Mouse (Mus musculus): ENCODE measurements around the gene Pla2g4e.

The Pla2g4e gene

DNA sequence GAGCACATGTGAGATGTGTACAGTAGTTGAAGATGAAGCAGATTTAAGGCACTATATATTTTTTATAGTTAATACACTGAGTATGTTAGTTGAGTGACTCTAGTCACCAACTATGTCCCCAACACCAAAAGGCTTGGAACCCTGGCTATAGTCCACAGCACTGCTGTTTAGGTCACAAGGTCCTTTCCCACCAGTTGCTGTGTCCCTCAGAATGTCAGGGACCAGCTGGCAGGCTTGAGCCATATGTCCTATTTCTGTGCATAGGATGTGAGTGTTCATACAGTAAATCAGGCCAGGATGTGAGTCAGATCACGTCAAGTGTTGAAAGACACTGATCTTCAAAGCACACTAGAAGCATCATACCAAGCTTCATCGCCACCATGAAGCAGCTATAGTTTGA is 120.2 kb downstream of the Pla2g4e start:
- DNase-seq (ENCODE audit: low spot score in 2 of 2) = no peak

DNA sequence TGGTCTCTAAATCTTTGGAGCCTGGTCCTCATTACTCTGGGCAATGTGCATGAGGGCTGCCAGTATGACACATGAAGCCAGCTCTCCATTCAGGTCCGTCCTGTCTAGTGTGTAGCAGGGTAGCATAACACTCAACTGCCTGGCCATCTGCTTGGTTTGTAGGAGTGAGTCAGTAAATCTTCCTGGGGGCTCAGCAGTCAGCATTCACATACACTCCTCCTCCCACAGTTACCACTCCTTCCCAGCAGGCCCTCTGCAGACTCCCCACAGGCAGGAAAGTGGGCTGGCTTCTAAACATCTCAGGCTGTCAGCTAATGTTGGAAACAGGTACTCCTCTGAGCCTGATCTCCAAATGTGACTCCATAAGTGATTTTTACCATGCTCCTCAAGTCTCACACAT is 121.0 kb downstream of the Pla2g4e start:
- no peak for DNase-seq (ENCODE audit: low spot score in 2 of 2)

DNA sequence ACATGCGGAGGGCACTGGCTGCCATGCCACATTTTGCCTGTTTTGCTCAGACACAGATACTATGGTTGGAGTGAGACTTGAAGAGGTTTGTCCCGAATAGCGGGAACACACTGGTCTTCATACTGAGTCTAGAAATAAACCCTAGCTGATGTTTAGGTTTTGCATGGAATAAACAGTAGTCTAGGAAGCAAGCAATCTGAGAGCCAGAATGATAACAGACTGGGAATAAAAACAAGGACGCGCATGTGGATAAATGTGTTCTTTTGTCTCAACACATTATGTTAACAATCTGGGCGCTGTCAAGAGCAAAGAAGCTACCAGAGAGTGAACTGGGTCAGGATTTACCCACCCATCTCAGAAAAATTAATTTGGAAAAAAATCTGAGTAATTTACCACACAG is 122.2 kb downstream of the Pla2g4e start:
- DNase-seq (ENCODE audit: low spot score in 2 of 2) = no peak

DNA sequence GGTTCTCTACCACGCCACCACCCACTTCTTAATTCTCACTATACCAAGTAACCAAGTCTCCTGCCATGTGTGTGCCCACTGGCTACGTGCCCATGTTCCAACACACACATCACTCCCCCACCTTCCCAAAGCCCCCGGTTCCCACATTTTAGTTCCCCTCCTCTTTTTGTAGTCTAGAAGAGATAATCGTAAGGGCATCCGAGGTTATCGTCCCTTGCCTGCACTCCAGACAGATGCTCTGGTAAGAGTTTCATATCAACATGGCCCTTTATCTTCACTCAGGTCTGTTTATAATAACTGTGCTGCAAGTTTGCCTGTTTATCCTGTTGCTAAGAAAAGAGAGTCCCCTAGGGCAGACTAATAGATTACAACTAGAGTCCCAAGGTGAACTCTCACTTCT is 127.8 kb downstream of the Pla2g4e start:
- DNase-seq (ENCODE audit: low spot score in 2 of 2) = no peak
